Mouse (Mus musculus) gastrocnemius, adult 8-10 months (tissue): ENCODE results near the gene Cyb5b. TPM values are rescaled to one million over a fixed set of nuclear protein-coding genes. Genes with fewer than 3 reads are reported as not detected.
"Not testable (repeated sequence)": the region's sequence is repeated elsewhere in the genome, so short reads cannot be mapped to it uniquely, and the experiment has no call there.

Experiments
- DNase-seq, 2 experiments: peaks; one replicate each; pipeline ENCODE4 v3.0.0; 2022; ENCODE audit warnings: low spot score in 2 of 2
- total RNA-seq, 4 experiments: library from RNA; stranded (reverse); gene quantifications; 2 replicates each; pipeline ENCODE4 v1.2.4; 2022

Cyb5b gene
- total RNA-seq = 10 to 100 TPM; 28.2 to 39.7 (median 34.2) TPM

- DNase-seq = peak; percentile 85 to 90
These were observed at the start of gene Cyb5b for GRCm38 (mm10) chr8:107150404-107151157. Cyb5b (plus strand) TSS chr8:107150640.

- peak; percentile 51 to 62 for DNase-seq
These were observed 45.9 kb upstream of the Cyb5b start for GRCm38 (mm10) chr8:107104547-107104946.

- not testable (repeated sequence) for DNase-seq
These were observed 42.4 kb upstream of the Cyb5b start for GRCm38 (mm10) chr8:107108089-107108488.

GRCm38 (mm10) chr8:107108978-107109720 lies 41.3 kb upstream of the Cyb5b start:
- no peak for DNase-seq

- DNase-seq = no peak
These were observed 40.5 kb upstream of the Cyb5b start for GRCm38 (mm10) chr8:107109816-107110435.

GRCm38 (mm10) chr8:107110629-107111330 lies 39.7 kb upstream of the Cyb5b start:
- DNase-seq = no peak

GRCm38 (mm10) chr8:107111340-107112105 lies 38.9 kb upstream of the Cyb5b start:
- no peak for DNase-seq

- DNase-seq = no peak
These were observed 37.2 kb upstream of the Cyb5b start for GRCm38 (mm10) chr8:107113209-107113608.

GRCm38 (mm10) chr8:107114150-107115007 lies 36.1 kb upstream of the Cyb5b start:
- no peak for DNase-seq

- DNase-seq = no peak
These were observed 35.5 kb upstream of the Cyb5b start for GRCm38 (mm10) chr8:107115008-107115320.

GRCm38 (mm10) chr8:107116023-107116422 lies 34.4 kb upstream of the Cyb5b start:
- DNase-seq = peak; percentile 73

- no peak for DNase-seq
These were observed 33.4 kb upstream of the Cyb5b start for GRCm38 (mm10) chr8:107117019-107117418.

- DNase-seq = peak in 1 of 2 experiments; percentile 25
These were observed 31.6 kb upstream of the Cyb5b start for GRCm38 (mm10) chr8:107118803-107119233.

- no peak for DNase-seq
These were observed 31.0 kb upstream of the Cyb5b start for GRCm38 (mm10) chr8:107119412-107119811.

GRCm38 (mm10) chr8:107120806-107121205 lies 29.6 kb upstream of the Cyb5b start:
- no peak for DNase-seq

- DNase-seq = no peak
These were observed 28.7 kb upstream of the Cyb5b start for GRCm38 (mm10) chr8:107121681-107122291.

GRCm38 (mm10) chr8:107123063-107123614 lies 27.3 kb upstream of the Cyb5b start:
- no peak for DNase-seq

- DNase-seq = no peak
These were observed 26.1 kb upstream of the Cyb5b start for GRCm38 (mm10) chr8:107124343-107124742.
